In genomic region chr6:115360776-115361605, GRCm38 (mm10) we compare ENCODE assay signal across 8 mouse cellular contexts. TPM values are rescaled to one million over a fixed set of nuclear protein-coding genes. Genes with fewer than 3 reads are reported as not detected.
DNase-seq lines count a peak whose midpoint lies in the region; ATAC-seq and TF ChIP-seq lines count a peak whose summit lies in the region.

Pparg (plus strand) TSS chr6:115360951.

- no peak for TF ChIP-seq POLR2A in brain, embryonic 14.5 days (IDR thresholded peaks at IDR 0.05; ENCODE audit: borderline replicate concordance, extremely low read depth, insufficient read depth, insufficient read length, poor library complexity, severe bottlenecking)
- TF ChIP-seq POLR2A in olfactory bulb, adult 2 months (IDR thresholded peaks at IDR 0.05; ENCODE audit: insufficient read depth, low read depth, low read length) = no peak; the same call in 1 of the 2 replicates

- H3K27ac ChIP-seq in forebrain, embryonic 12.5 days = no peak within 1 kb of the TSS
- H3K27ac ChIP-seq in heart, embryonic 14.5 days (replicated peaks in 1 of 2; ENCODE audit: control insufficient read depth in 1 of 2, insufficient read depth in 1 of 2, low read depth in 2 of 2, low read length in 2 of 2) = no peak within 1 kb of the TSS
- no peak within 1 kb of the TSS for H3K27ac ChIP-seq in lung, embryonic 14.5 days (ENCODE audit: low read depth)
- peak within 1 kb of the TSS; percentile 91 for H3K27ac ChIP-seq in olfactory bulb, adult 2 months (ENCODE audit: insufficient read depth, low read depth, low read length)

- TF ChIP-seq CTCF in E14TG2a.4 (conservative IDR thresholded peaks at IDR 0.05; ENCODE audit: low read length) = no peak
- TF ChIP-seq CTCF in brain, embryonic 14.5 days (IDR thresholded peaks at IDR 0.05; ENCODE audit: borderline replicate concordance, extremely low read depth, insufficient read depth, insufficient read length) = peak; percentile 26; the same call in 1 of the 2 replicates
- TF ChIP-seq CTCF in lung, embryonic 14.5 days (IDR thresholded peaks at IDR 0.05; ENCODE audit: low read depth) = peak; percentile 36; the same call in 1 of the 2 replicates
- 0 out of 2 replicates have a peak, but pooled peaks have one; percentile 28 for TF ChIP-seq CTCF in olfactory bulb, adult 2 months (IDR thresholded peaks at IDR 0.05; ENCODE audit: insufficient read depth, low read depth, low read length)

- under 1% methylated on average over 68 of the region's 76 CpGs for WGBS in forebrain, embryonic 12.5 days
- WGBS in heart, embryonic 14.5 days = under 1% methylated on average over 73 of the region's 76 CpGs
- under 1% methylated on average over 74 of the region's 76 CpGs for WGBS in lung, embryonic 14.5 days
- WGBS in olfactory bulb, adult 2 months = under 1% methylated on average over 76 of the region's 76 CpGs

- peak; percentile 71 for ATAC-seq in forebrain, embryonic 12.5 days (ENCODE audit: low FRiP score)
- peak; percentile 66 for ATAC-seq in heart, embryonic 14.5 days (ENCODE audit: insufficient number of reproducible peaks, insufficient read depth, low FRiP score, low read depth)
- ATAC-seq in lung, embryonic 14.5 days (ENCODE audit: insufficient read depth) = peak; percentile 78

- H3K9ac ChIP-seq in forebrain, embryonic 12.5 days = peak within 1 kb of the TSS; percentile 49
- H3K9ac ChIP-seq in heart, embryonic 14.5 days (ENCODE audit: low read length) = peak within 1 kb of the TSS; percentile 72
- H3K9ac ChIP-seq in lung, embryonic 14.5 days = peak within 1 kb of the TSS; percentile 60

- peak within 1 kb of the TSS; percentile 77 for H3K4me3 ChIP-seq in E14TG2a.4 (replicated peaks; ENCODE audit: low read length)
- H3K4me3 ChIP-seq in forebrain, embryonic 12.5 days (replicated peaks) = peak within 1 kb of the TSS; percentile 62
- peak within 1 kb of the TSS; percentile 53 to 61 for H3K4me3 ChIP-seq in heart, embryonic 14.5 days (ENCODE audit: control insufficient read depth in 1 of 2, insufficient read depth in 1 of 2, low read depth in 1 of 2, low read length in 2 of 2)
- peak within 1 kb of the TSS; percentile 56 for H3K4me3 ChIP-seq in lung, embryonic 14.5 days (ENCODE audit: low read depth, low read length)
- peak within 1 kb of the TSS; percentile 76 for H3K4me3 ChIP-seq in olfactory bulb, adult 2 months (ENCODE audit: insufficient read depth, low read depth, low read length)

- H3K4me1 ChIP-seq in E14TG2a.4 (replicated peaks; ENCODE audit: low read depth, low read length) = peaks cover 14% of the 10 kb centered on the region
- H3K4me1 ChIP-seq in forebrain, embryonic 12.5 days = peaks cover 15% of the 10 kb centered on the region
- peaks cover 3 to 4% of the 10 kb centered on the region in 2 experiments; a peak in 2 of 4 replicates for H3K4me1 ChIP-seq in heart, embryonic 14.5 days (ENCODE audit: control insufficient read depth in 2 of 2, insufficient read depth in 2 of 2, low read length in 2 of 2)
- H3K4me1 ChIP-seq in lung, embryonic 14.5 days (ENCODE audit: insufficient read depth) = no peaks in the 10 kb centered on the region
- H3K4me1 ChIP-seq in olfactory bulb, adult 2 months (ENCODE audit: control insufficient read depth, insufficient read depth, low read length) = 0 out of 2 replicates have a peak, but pooled peaks cover 9% of the 10 kb centered on the region

- no peaks in the 10 kb centered on the region for H3K36me3 ChIP-seq in E14TG2a.4 (ENCODE audit: insufficient read depth, low read length)
- H3K36me3 ChIP-seq in forebrain, embryonic 12.5 days (replicated peaks) = no peaks in the 10 kb centered on the region
- H3K36me3 ChIP-seq in heart, embryonic 14.5 days (ENCODE audit: control insufficient read depth, insufficient read depth, low read length) = no peaks in the 10 kb centered on the region
- no peaks in the 10 kb centered on the region for H3K36me3 ChIP-seq in lung, embryonic 14.5 days (ENCODE audit: insufficient read depth)

- H3K4me2 ChIP-seq in forebrain, embryonic 12.5 days = peak within 1 kb of the TSS; percentile 99
- peak within 1 kb of the TSS; percentile 85 for H3K4me2 ChIP-seq in heart, embryonic 14.5 days (ENCODE audit: low read length)
- peak within 1 kb of the TSS; percentile 99 for H3K4me2 ChIP-seq in lung, embryonic 14.5 days

- peaks cover 7% of the 10 kb centered on the region for H3K9me3 ChIP-seq in E14TG2a.4 (ENCODE audit: low read length)
- peaks cover 6% of the 10 kb centered on the region; the same call in 1 of the 2 replicates for H3K9me3 ChIP-seq in forebrain, embryonic 12.5 days
- H3K9me3 ChIP-seq in heart, embryonic 14.5 days (ENCODE audit: control insufficient read depth, low read length) = peaks cover 6% of the 10 kb centered on the region
- 0 out of 2 replicates have a peak, but pooled peaks cover 4% of the 10 kb centered on the region for H3K9me3 ChIP-seq in lung, embryonic 14.5 days (ENCODE audit: low read depth, low read length)

- H3K27me3 ChIP-seq in E14TG2a.4 (ENCODE audit: insufficient read depth, low read length) = peaks cover 38% of the 10 kb centered on the region
- peaks cover 31% of the 10 kb centered on the region for H3K27me3 ChIP-seq in forebrain, embryonic 12.5 days
- H3K27me3 ChIP-seq in heart, embryonic 14.5 days (ENCODE audit: control insufficient read depth, insufficient read depth, low read length) = peaks cover 15% of the 10 kb centered on the region; the same call in 1 of the 2 replicates
- H3K27me3 ChIP-seq in lung, embryonic 14.5 days (ENCODE audit: insufficient read depth, low read length) = peaks cover 25% of the 10 kb centered on the region

- DNase-seq in brain, embryonic 14.5 days (ENCODE audit: low read depth) = peak; percentile 37
- DNase-seq in kidney, postnatal 10 days = peak; percentile 69
- peak; percentile 52 for DNase-seq in lung, embryonic 14.5 days
- peak; percentile 78 for DNase-seq in urinary bladder, adult 2 months (ENCODE audit: low spot score)

RNA-seq across cellular contexts. Expression of gene Pparg, which starts in this region (rescaled TPM):
- 0.16 and 0.40 TPM in 2 replicates for polyA plus RNA-seq in brain, embryonic 14.5 days (2012; rRNA removed)
- polyA plus RNA-seq in forebrain, embryonic 12.5 days (2016; fragmentation: Nextera tagmentation; extraction: Ambion mirVana) = not detected in 2 replicates
- 2.4 and 3.0 TPM in 2 replicates for polyA plus RNA-seq in heart, embryonic 14.5 days (2014; fragmentation: Nextera tagmentation; extraction: Ambion mirVana)
- polyA plus RNA-seq in lung, embryonic 14.5 days (2014; fragmentation: Nextera tagmentation; extraction: Ambion mirVana) = 2.2 and 2.5 TPM in 2 replicates
- not detected in 2 replicates for polyA plus RNA-seq in olfactory bulb, adult 2 months (2012; ENCODE audit: insufficient read depth, insufficient read length, low replicate concordance, missing spikeins)
- 82.6 and 102 TPM in 2 replicates for polyA plus RNA-seq in urinary bladder, adult 2 months (2012; rRNA removed)

Comparison
In these comparisons a context has a peak if more than half of its experiments do, and no peak if none do; other contexts are left out.
1. Peak in DNase-seq in brain, embryonic 14.5 days; RNA of the gene not detected or under 1 TPM.
2. Peak in ATAC-seq, H3K4me3 ChIP-seq, H3K9ac ChIP-seq and H3K4me2 ChIP-seq in forebrain, embryonic 12.5 days; RNA of the gene not detected or under 1 TPM.